15 mouse cellular contexts compared by ENCODE assay signal in genomic region chr14:76185358-76185757, GRCm38 (mm10).
"Had no signal": no experiment of that assay in that cellular context is flagged by ENCODE, and none has a peak within 500 bp of the region (broad histone marks: within the 10 kb centered on the region; RNA-seq: fewer than 3 reads in every experiment).

No protein-coding gene starts in this region.

- H3K9me3 ChIP-seq: limb, embryonic 10.5 days; liver, embryonic 12.5 days; midbrain, embryonic 12.5 days; neural tube, embryonic 12.5 days; stomach, embryonic 15.5 days had no signal

- H3K27ac ChIP-seq: left cerebral cortex, adult 2 months; limb, embryonic 10.5 days; liver, embryonic 12.5 days; midbrain, embryonic 12.5 days; neural tube, embryonic 12.5 days; stomach, embryonic 15.5 days had no signal

- DNase-seq: lung, embryonic 14.5 days; lung, postnatal 10 days; lung, postnatal 4 days; retina, postnatal 1 day; thymus, adult 2 months; thymus, postnatal 25 days had no signal

- H3K4me3 ChIP-seq: left cerebral cortex, adult 2 months; limb, embryonic 10.5 days; liver, embryonic 12.5 days; midbrain, embryonic 12.5 days; myocyte; neural tube, embryonic 12.5 days; stomach, embryonic 15.5 days had no signal

- H3K27me3 ChIP-seq: liver, embryonic 12.5 days; midbrain, embryonic 12.5 days; neural tube, embryonic 12.5 days; stomach, embryonic 15.5 days had no signal

- H3K4me2 ChIP-seq: liver, embryonic 12.5 days; lung, embryonic 14.5 days; midbrain, embryonic 12.5 days; neural tube, embryonic 12.5 days; stomach, embryonic 15.5 days had no signal

- ATAC-seq: hindbrain, embryonic 16.5 days; inflammation-experienced regulatory T-cells, adult 6 months; liver, embryonic 12.5 days had no signal

- H3K4me1 ChIP-seq: liver, embryonic 12.5 days; midbrain, embryonic 12.5 days; stomach, embryonic 15.5 days had no signal

- H3K36me3 ChIP-seq: limb, embryonic 10.5 days; liver, embryonic 12.5 days; midbrain, embryonic 12.5 days; neural tube, embryonic 12.5 days; stomach, embryonic 15.5 days had no signal

- H3K9ac ChIP-seq: liver, embryonic 12.5 days; lung, embryonic 14.5 days; midbrain, embryonic 12.5 days; neural tube, embryonic 12.5 days; stomach, embryonic 15.5 days had no signal
